Mouse (Mus musculus) limb, embryonic 14.5 days (tissue): ENCODE data around the gene Marcksl1. TPM values are rescaled to one million over a fixed set of nuclear protein-coding genes. Genes with fewer than 3 reads are reported as not detected.

Source experiments
- ATAC-seq: fragments of 200-750 bp; cut with Nextera tagmentation; 2 replicates; pipeline ENCODE4 v1.8.0; 2017; ENCODE audit warnings: low read depth, moderate number of reproducible peaks, moderate TSS enrichment; ENCODE audit not compliant: low FRiP score
- DNase-seq: peaks from one replicate; pipeline ENCODE4 v3.0.0-alpha.2; 2015; ENCODE audit warnings: low spot score
- H3K27ac ChIP-seq: fragments of 300-500 bp; sonication (generic); replicated peaks from 2 replicates; pipeline ENCODE4 v1.5.1; 2014; ENCODE audit warnings: low read depth, mild to moderate bottlenecking, low read length, moderate library complexity, mixed read lengths
- H3K27me3 ChIP-seq: fragments of 300-500 bp; sonication (generic); 2 replicates; pipeline ENCODE4 v1.6.1; 2014; ENCODE audit warnings: low read length, mixed read lengths; ENCODE audit not compliant: control insufficient read depth, insufficient read depth
- H3K36me3 ChIP-seq: fragments of 300-500 bp; sonication (generic); 2 replicates; pipeline ENCODE4 v1.6.1; 2014; ENCODE audit warnings: mild to moderate bottlenecking, low read length, moderate library complexity, mixed read lengths; ENCODE audit not compliant: control insufficient read depth, insufficient read depth
- H3K4me1 ChIP-seq: fragments of 300-500 bp; sonication (generic); 2 replicates; pipeline ENCODE4 v1.6.1; 2014; ENCODE audit warnings: antibody characterized with exemption, low read length, mixed read lengths; ENCODE audit not compliant: control insufficient read depth, insufficient read depth
- H3K4me2 ChIP-seq: fragments of 300-500 bp; sonication (generic); replicated peaks from 2 replicates; pipeline ENCODE4 v1.6.1; 2014; ENCODE audit warnings: low read depth, mild to moderate bottlenecking, low read length, moderate library complexity; ENCODE audit not compliant: severe bottlenecking
- H3K4me3 ChIP-seq: fragments of 300-500 bp; sonication (generic); replicated peaks from 2 replicates; pipeline ENCODE4 v1.5.1; 2014; ENCODE audit warnings: low read length
- H3K9ac ChIP-seq: fragments of 300-500 bp; sonication (generic); 2 replicates; pipeline ENCODE4 v1.6.1; 2014; ENCODE audit warnings: mild to moderate bottlenecking, low read depth, low read length, moderate library complexity; ENCODE audit not compliant: severe bottlenecking
- H3K9me3 ChIP-seq: fragments of 300-500 bp; sonication (generic); 2 replicates; pipeline ENCODE4 v1.6.1; 2016; ENCODE audit warnings: low read length; ENCODE audit not compliant: control insufficient read depth
- POLR2A ChIP-seq: fragments of 200-500 bp; IDR thresholded peaks from 2 replicates; pipeline ENCODE4 v1.8.0; 2012; ENCODE audit warnings: inconsistent platforms, mild to moderate bottlenecking, moderate library complexity, borderline replicate concordance; ENCODE audit not compliant: insufficient read depth, insufficient read length; ENCODE audit errors: extremely low read depth
- WGBS: fragments of 180-500 bp; shearing (Covaris S2); extraction: QIAGEN DNeasy Blood & Tissue Kit; methylation state at CpG from one replicate; pipeline ENCODE4 v1.1.7; 2014; 5-methylcytosine and 5-hydroxymethylcytosine counted together
- polyA plus RNA-seq, 2 experiments: library from polyadenylated mRNA; depleted of rRNA in 1 of 2; stranded (reverse) in 1 of 2; unstranded in 1 of 2; fragments of >200 nt; fragmentation: Nextera tagmentation in 1 of 2; extraction: Ambion mirVana in 1 of 2; gene quantifications; 2 replicates each; pipeline versions ENCODE4 v1.2.1 to v1.2.3; 2012 to 2014

The Marcksl1 gene
- polyA plus RNA-seq, 2 experiments: 563 to 648 TPM

GRCm38 (mm10) chr4:129507434-129508236 is 5.7 kb upstream of the Marcksl1 start:
- no peak for TF ChIP-seq POLR2A
- Histone ChIP-seq H3K4me3 (no peak overlapping the region), H3K36me3 (no peaks in the 10 kb centered on the region), H3K27ac (no peak overlapping the region), H3K9me3 (no peaks in the 10 kb centered on the region), H3K4me1 (peaks cover 4% of the 10 kb centered on the region; the same call in 1 of the 2 replicates), H3K9ac (no peak overlapping the region), H3K27me3 (no peaks in the 10 kb centered on the region), H3K4me2 (no peak overlapping the region)
- 60% methylated on average over 9 of the region's 10 CpGs for WGBS
- DNase-seq: no peak
- no peak for ATAC-seq

DNA sequence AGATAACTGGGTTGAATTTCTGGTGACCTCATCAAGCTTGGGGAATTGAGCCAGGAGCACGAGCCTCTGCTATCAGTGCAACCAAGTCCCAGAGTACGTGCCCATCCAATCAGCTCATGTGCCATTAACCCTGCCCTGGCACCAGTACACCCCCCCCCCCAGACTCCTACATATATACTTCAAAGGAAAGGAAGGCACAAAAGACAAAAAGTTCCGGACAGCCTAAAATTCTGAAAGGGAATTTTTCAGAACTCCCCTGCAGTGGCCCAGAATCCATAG is 5.2 kb upstream of the Marcksl1 start:
- Histone ChIP-seq H3K9ac (no peak overlapping the region), H3K27me3 (no peaks in the 10 kb centered on the region), H3K9me3 (no peaks in the 10 kb centered on the region), H3K4me3 (no peak overlapping the region), H3K4me1 (peaks cover 9% of the 10 kb centered on the region; the same call in 1 of the 2 replicates), H3K27ac (no peak overlapping the region), H3K36me3 (no peaks in the 10 kb centered on the region), H3K4me2 (no peak overlapping the region)
- TF ChIP-seq POLR2A: no peak
- ATAC-seq (no peak), DNase-seq (no peak)
- WGBS: 66% methylated on average over 3 of the region's 3 CpGs

DNA sequence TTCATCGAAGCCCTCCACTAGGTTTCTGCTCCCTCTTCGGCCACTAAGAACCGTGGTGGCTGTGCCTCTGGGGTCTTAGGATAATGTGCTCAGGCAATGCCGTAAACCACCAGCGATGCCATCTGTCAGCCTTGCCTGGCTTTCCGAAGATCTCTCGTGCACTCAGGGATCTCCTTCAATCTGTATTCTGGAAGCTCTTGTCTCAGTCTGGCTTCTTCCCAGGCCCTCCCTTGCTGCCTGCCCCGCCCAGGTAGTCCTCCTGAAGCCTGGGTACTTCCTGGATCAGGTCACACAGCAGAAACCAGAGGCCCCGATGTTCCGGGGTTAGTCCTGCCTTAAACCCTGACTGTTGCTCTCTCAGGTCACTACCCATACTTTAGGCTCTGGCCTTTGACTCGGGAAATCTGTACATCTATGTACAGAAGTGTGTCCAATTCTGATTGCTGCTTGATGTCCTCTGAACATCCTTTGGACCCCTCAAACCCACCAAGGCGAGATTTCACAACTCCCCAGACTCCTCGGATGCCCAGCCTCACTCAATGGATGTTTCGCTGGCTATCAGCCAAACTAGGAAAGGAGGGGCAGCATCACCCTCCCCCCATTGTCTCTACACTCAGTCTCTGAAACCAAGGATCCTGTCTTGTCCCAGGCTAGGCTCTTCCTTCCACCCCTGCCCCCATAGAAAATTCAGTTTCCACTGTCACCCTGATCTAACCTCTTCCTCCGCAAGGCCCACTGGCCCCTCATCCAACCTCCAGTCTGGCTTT is 4.4 kb upstream of the Marcksl1 start:
- no peak overlapping the region for H3K9ac ChIP-seq
- no peaks in the 10 kb centered on the region for H3K36me3 ChIP-seq
- no peak for TF ChIP-seq POLR2A
- H3K27me3 ChIP-seq: no peaks in the 10 kb centered on the region
- H3K4me1 ChIP-seq: peaks cover 10% of the 10 kb centered on the region; the same call in 1 of the 2 replicates
- no peak for ATAC-seq
- no peaks in the 10 kb centered on the region for H3K9me3 ChIP-seq
- H3K27ac ChIP-seq: no peak overlapping the region
- WGBS: 61% methylated on average over 15 of the region's 15 CpGs
- H3K4me2 ChIP-seq: no peak overlapping the region
- DNase-seq: no peak
- H3K4me3 ChIP-seq: no peak overlapping the region

DNA sequence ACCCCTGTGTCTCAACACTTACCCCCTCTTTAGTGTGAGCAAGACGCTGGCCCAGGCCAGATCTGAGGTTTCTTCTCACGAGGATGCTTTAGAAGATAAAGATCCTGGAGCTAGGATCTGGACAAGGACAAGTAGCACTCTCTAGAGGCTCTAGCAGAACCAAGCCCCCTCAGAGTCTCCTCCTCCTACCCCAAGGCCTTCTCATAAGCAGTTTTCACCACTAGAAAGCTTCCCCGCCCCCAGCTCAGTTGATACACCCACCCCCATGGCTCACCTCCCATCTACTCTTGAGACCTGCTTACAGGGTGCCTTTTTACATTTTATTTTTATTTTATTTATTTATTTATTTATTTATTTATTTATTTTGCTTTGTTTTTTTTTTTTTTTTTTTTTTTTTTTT is 3.7 kb upstream of the Marcksl1 start:
- Histone ChIP-seq H3K4me1 (peaks cover 10% of the 10 kb centered on the region; the same call in 1 of the 2 replicates), H3K36me3 (no peaks in the 10 kb centered on the region), H3K4me2 (no peak overlapping the region), H3K27ac (no peak overlapping the region), H3K9me3 (no peaks in the 10 kb centered on the region), H3K4me3 (no peak overlapping the region), H3K9ac (no peak overlapping the region), H3K27me3 (no peaks in the 10 kb centered on the region)
- DNase-seq: no peak
- ATAC-seq: no peak
- WGBS: 78% methylated on average over 3 of the region's 3 CpGs
- TF ChIP-seq POLR2A: no peak

DNA sequence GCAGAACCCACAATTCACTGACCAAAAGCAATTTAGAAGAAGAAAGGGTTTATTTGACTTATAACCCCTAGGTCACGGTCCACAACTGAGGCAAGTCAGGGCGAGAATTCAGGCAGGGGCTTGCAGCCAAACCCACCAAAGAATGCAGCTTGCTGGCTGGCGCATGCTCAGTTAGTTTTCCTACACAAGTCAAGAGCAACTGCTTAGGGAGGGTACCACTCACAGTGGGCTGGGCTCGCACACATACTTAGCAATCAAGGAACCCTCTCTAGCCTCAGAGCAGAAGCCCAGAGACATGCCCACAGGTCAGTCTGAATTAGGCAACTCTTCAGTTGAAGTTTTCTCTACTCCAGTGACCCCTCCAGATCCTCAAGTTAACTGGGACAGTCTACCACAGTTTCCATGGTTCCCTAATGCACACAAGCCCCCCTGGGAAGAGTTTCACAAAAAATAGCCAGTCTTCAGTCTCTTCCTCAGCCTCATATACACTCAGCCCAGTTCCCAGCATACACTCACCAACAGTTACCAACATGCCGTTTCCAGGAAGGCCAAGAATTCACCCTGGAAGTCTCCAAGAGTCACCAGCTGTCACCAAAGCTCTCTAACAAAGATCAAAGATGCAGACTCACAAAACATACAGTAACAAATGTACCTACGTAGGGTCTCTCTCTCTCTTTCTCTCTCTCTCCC is 2.5 kb upstream of the Marcksl1 start:
- DNase-seq (no peak), ATAC-seq (no peak)
- H3K27ac ChIP-seq: no peak overlapping the region

More for the DNA sequence above, 2.5 kb upstream of the Marcksl1 start:
- H3K4me3 ChIP-seq: no peak overlapping the region
- H3K9me3 ChIP-seq: no peaks in the 10 kb centered on the region
- no peaks in the 10 kb centered on the region for H3K27me3 ChIP-seq
- H3K4me1 ChIP-seq: peaks cover 10% of the 10 kb centered on the region; the same call in 1 of the 2 replicates
- H3K9ac ChIP-seq: no peak overlapping the region
- TF ChIP-seq POLR2A: no peak
- H3K36me3 ChIP-seq: peaks cover 10% of the 10 kb centered on the region
- 57% methylated on average over 6 of the region's 6 CpGs for WGBS
- no peak overlapping the region for H3K4me2 ChIP-seq
